Mouse (Mus musculus) hindbrain, embryonic 13.5 days (tissue): ENCODE results near the gene Zc3h7a. TPM values are rescaled to one million over a fixed set of nuclear protein-coding genes. Genes with fewer than 3 reads are reported as not detected.
"Not testable (repeated sequence)": the region's sequence is repeated elsewhere in the genome, so short reads cannot be mapped to it uniquely, and the experiment has no call there.

Experiments used
- ATAC-seq: fragments of 200-750 bp; cut with Nextera tagmentation; 2 replicates; pipeline ENCODE4 v1.8.0; 2017; ENCODE audit warnings: moderate TSS enrichment; ENCODE audit not compliant: low FRiP score
- H3K27ac ChIP-seq: fragments of 300-500 bp; sonication (generic); 2 replicates; pipeline ENCODE4 v1.5.1; 2015; ENCODE audit warnings: inconsistent platforms, mild to moderate bottlenecking, moderate library complexity
- H3K27me3 ChIP-seq: fragments of 300-500 bp; sonication (generic); 2 replicates; pipeline ENCODE4 v1.6.1; 2015; ENCODE audit warnings: mild to moderate bottlenecking, inconsistent platforms
- H3K36me3 ChIP-seq: fragments of 300-500 bp; sonication (generic); 2 replicates; pipeline ENCODE4 v1.6.1; 2015; ENCODE audit warnings: mild to moderate bottlenecking, inconsistent platforms
- H3K4me1 ChIP-seq: fragments of 300-500 bp; sonication (generic); replicated peaks from 2 replicates; pipeline ENCODE4 v1.6.1; 2015; ENCODE audit warnings: inconsistent platforms
- H3K4me2 ChIP-seq: fragments of 300-500 bp; sonication (generic); 2 replicates; pipeline ENCODE4 v1.6.1; 2015; ENCODE audit warnings: inconsistent platforms, mild to moderate bottlenecking, moderate library complexity
- H3K4me3 ChIP-seq: fragments of 300-500 bp; sonication (generic); 2 replicates; pipeline ENCODE4 v1.5.1; 2015; ENCODE audit warnings: mild to moderate bottlenecking, inconsistent platforms
- H3K9ac ChIP-seq: fragments of 300-500 bp; sonication (generic); 2 replicates; pipeline ENCODE4 v1.6.1; 2015; ENCODE audit warnings: mild to moderate bottlenecking, inconsistent platforms
- H3K9me3 ChIP-seq: fragments of 300-500 bp; sonication (generic); 2 replicates; pipeline ENCODE4 v1.6.1; 2016; ENCODE audit warnings: inconsistent platforms
- WGBS: fragments of 180-500 bp; shearing (Covaris S2); methylation state at CpG from one replicate; pipeline ENCODE4 v1.1.7; 2015; 5-methylcytosine and 5-hydroxymethylcytosine counted together
- polyA plus RNA-seq: library from polyadenylated mRNA; unstranded; fragments of >200 nt; fragmentation: Nextera tagmentation; extraction: Ambion mirVana; gene quantifications from 2 replicates; pipeline ENCODE4 v1.2.1, GENCODE M21; 2015

The Zc3h7a gene
- polyA plus RNA-seq, 1 experiment from 2014 or later: 77.1 TPM

- H3K9me3 ChIP-seq: no peaks in the 10 kb centered on the region
- peak overlapping the region; percentile 85 for H3K4me3 ChIP-seq
- H3K36me3 ChIP-seq: no peaks in the 10 kb centered on the region
- ATAC-seq: no peak
- H3K27ac ChIP-seq: peak overlapping the region; percentile 93
- peaks cover 4% of the 10 kb centered on the region; the same call in 1 of the 2 replicates for H3K27me3 ChIP-seq
- peak overlapping the region; percentile 84 for H3K4me2 ChIP-seq
- 3% methylated on average over 4 of the region's 4 CpGs for WGBS
- H3K9ac ChIP-seq: peak overlapping the region; percentile 87
- peaks cover 32% of the 10 kb centered on the region for H3K4me1 ChIP-seq
Measured at GRCm38 (mm10) chr16:11176884-11177244, 671 bp upstream of the Zc3h7a start.

- under 1% methylated on average over 55 of the region's 72 CpGs for WGBS
- Histone ChIP-seq H3K27ac (peak overlapping the region; percentile 93), H3K4me1 (peaks cover 40% of the 10 kb centered on the region), H3K4me2 (peak overlapping the region; percentile 84), H3K36me3 (no peaks in the 10 kb centered on the region), H3K4me3 (peak overlapping the region; percentile 85), H3K9ac (peak overlapping the region; percentile 87), H3K9me3 (no peaks in the 10 kb centered on the region), H3K27me3 (peaks cover 4% of the 10 kb centered on the region; the same call in 1 of the 2 replicates)
- ATAC-seq: peak; percentile 77
Measured at GRCm38 (mm10) chr16:11175489-11176207, 545 bp downstream of the Zc3h7a start.

- Histone ChIP-seq H3K4me2 (peak overlapping the region; percentile 84), H3K4me3 (peak overlapping the region; percentile 85), H3K4me1 (peaks cover 40% of the 10 kb centered on the region), H3K9me3 (no peaks in the 10 kb centered on the region), H3K36me3 (no peaks in the 10 kb centered on the region), H3K27me3 (peaks cover 4% of the 10 kb centered on the region; the same call in 1 of the 2 replicates), H3K27ac (peak overlapping the region; percentile 93; the same call in 1 of the 2 replicates), H3K9ac (peak overlapping the region; percentile 87)
- WGBS: 15% methylated on average over 9 of the region's 9 CpGs
- no peak for ATAC-seq
Measured at GRCm38 (mm10) chr16:11175100-11175488, 1.1 kb downstream of the Zc3h7a start.

- Histone ChIP-seq H3K36me3 (no peaks in the 10 kb centered on the region), H3K27me3 (peaks cover 4% of the 10 kb centered on the region; the same call in 1 of the 2 replicates), H3K9ac (peak overlapping the region; percentile 87), H3K27ac (0 out of 2 replicates have a peak overlapping the region, but pooled peaks have one; percentile 93), H3K4me3 (peak overlapping the region; percentile 85), H3K4me1 (peaks cover 40% of the 10 kb centered on the region), H3K9me3 (no peaks in the 10 kb centered on the region), H3K4me2 (peak overlapping the region; percentile 84)
- 11% methylated on average over 10 of the region's 10 CpGs for WGBS
- ATAC-seq: no peak
Measured at GRCm38 (mm10) chr16:11174671-11175081, 1.5 kb downstream of the Zc3h7a start.

GRCm38 (mm10) chr16:11171679-11172078, 4.5 kb downstream of the Zc3h7a start:
- Histone ChIP-seq H3K36me3 (no peaks in the 10 kb centered on the region), H3K9me3 (no peaks in the 10 kb centered on the region), H3K4me2 (no peak overlapping the region), H3K27me3 (no peaks in the 10 kb centered on the region), H3K4me3 (no peak overlapping the region), H3K4me1 (peaks cover 33% of the 10 kb centered on the region), H3K27ac (no peak overlapping the region), H3K9ac (no peak overlapping the region)
- no peak for ATAC-seq
- 89% methylated on average over 6 of the region's 6 CpGs for WGBS

GRCm38 (mm10) chr16:11166431-11166830, 9.8 kb downstream of the Zc3h7a start:
- no peak overlapping the region for H3K4me3 ChIP-seq
- no peak for ATAC-seq

GRCm38 (mm10) chr16:11164695-11165255, 11.4 kb downstream of the Zc3h7a start:
- Histone ChIP-seq H3K27me3 (no peaks in the 10 kb centered on the region), H3K4me1 (no peaks in the 10 kb centered on the region), H3K4me3 (no peak overlapping the region), H3K9ac (no peak overlapping the region), H3K36me3 (peaks cover 30% of the 10 kb centered on the region), H3K27ac (peak overlapping the region; percentile 24; the same call in 1 of the 2 replicates), H3K4me2 (no peak overlapping the region), H3K9me3 (no peaks in the 10 kb centered on the region)
- 82% methylated on average over 3 of the region's 3 CpGs for WGBS
- no peak for ATAC-seq

More at GRCm38 (mm10) chr16:11166431-11166830, 9.8 kb downstream of the Zc3h7a start:
- Histone ChIP-seq H3K4me2 (no peak overlapping the region), H3K36me3 (peaks cover 23% of the 10 kb centered on the region), H3K9me3 (no peaks in the 10 kb centered on the region), H3K9ac (no peak overlapping the region), H3K27ac (no peak overlapping the region), H3K27me3 (no peaks in the 10 kb centered on the region), H3K4me1 (peaks cover 8% of the 10 kb centered on the region; the same call in 1 of the 2 replicates)
- 94% methylated on average over 2 of the region's 2 CpGs for WGBS

GRCm38 (mm10) chr16:11157721-11158120, 18.5 kb downstream of the Zc3h7a start:
- H3K27me3 ChIP-seq, H3K4me2 ChIP-seq, H3K9me3 ChIP-seq, ATAC-seq, H3K4me3 ChIP-seq, H3K4me1 ChIP-seq, H3K9ac ChIP-seq, H3K27ac ChIP-seq: not testable (repeated sequence)
- H3K36me3 ChIP-seq: peaks cover 73% of the 10 kb centered on the region
- WGBS: 84% methylated on average over 2 of the region's 3 CpGs

GRCm38 (mm10) chr16:11154500-11154899, 21.7 kb downstream of the Zc3h7a start:
- H3K27me3 ChIP-seq: no peaks in the 10 kb centered on the region
- H3K9ac ChIP-seq: no peak overlapping the region
- no peak overlapping the region for H3K4me2 ChIP-seq
- no peaks in the 10 kb centered on the region for H3K4me1 ChIP-seq
- no peaks in the 10 kb centered on the region for H3K9me3 ChIP-seq
- H3K27ac ChIP-seq: no peak overlapping the region
- ATAC-seq: no peak
- peaks cover 73% of the 10 kb centered on the region for H3K36me3 ChIP-seq
- H3K4me3 ChIP-seq: no peak overlapping the region

GRCm38 (mm10) chr16:11143706-11144483, 32.3 kb downstream of the Zc3h7a start:
- peaks cover 76% of the 10 kb centered on the region for H3K36me3 ChIP-seq
- not testable (repeated sequence) for H3K4me3 ChIP-seq, H3K27me3 ChIP-seq, H3K9ac ChIP-seq, H3K4me2 ChIP-seq, H3K9me3 ChIP-seq, H3K27ac ChIP-seq, H3K4me1 ChIP-seq, ATAC-seq
- 20% methylated on average over 56 of the region's 56 CpGs for WGBS

GRCm38 (mm10) chr16:11134348-11135344, 41.5 kb downstream of the Zc3h7a start, which contains the start of gene Txndc11:
Txndc11 (minus strand) TSS chr16:11134650.
- peak within 1 kb of the TSS; percentile 98 for H3K4me3 ChIP-seq
- under 1% methylated on average over 66 of the region's 80 CpGs for WGBS
- no peaks in the 10 kb centered on the region for H3K9me3 ChIP-seq
- H3K36me3 ChIP-seq: peaks cover 26% of the 10 kb centered on the region
- peak within 1 kb of the TSS; percentile 96 for H3K9ac ChIP-seq
- no peaks in the 10 kb centered on the region for H3K27me3 ChIP-seq
- H3K4me1 ChIP-seq: peaks cover 35% of the 10 kb centered on the region
- peak; percentile 99 for ATAC-seq
- peak within 1 kb of the TSS; percentile 92 for H3K27ac ChIP-seq
- peak within 1 kb of the TSS; percentile 65 for H3K4me2 ChIP-seq
